Mouse (Mus musculus): ENCODE measurements around the gene Ipo11. TPM values are rescaled to one million over a fixed set of nuclear protein-coding genes. Genes with fewer than 3 reads are reported as not detected.

Ipo11 gene
- 12.0 and 13.6 TPM in 2 replicates for polyA plus RNA-seq (2015; fragmentation: Nextera tagmentation; extraction: Ambion mirVana)

DNA sequence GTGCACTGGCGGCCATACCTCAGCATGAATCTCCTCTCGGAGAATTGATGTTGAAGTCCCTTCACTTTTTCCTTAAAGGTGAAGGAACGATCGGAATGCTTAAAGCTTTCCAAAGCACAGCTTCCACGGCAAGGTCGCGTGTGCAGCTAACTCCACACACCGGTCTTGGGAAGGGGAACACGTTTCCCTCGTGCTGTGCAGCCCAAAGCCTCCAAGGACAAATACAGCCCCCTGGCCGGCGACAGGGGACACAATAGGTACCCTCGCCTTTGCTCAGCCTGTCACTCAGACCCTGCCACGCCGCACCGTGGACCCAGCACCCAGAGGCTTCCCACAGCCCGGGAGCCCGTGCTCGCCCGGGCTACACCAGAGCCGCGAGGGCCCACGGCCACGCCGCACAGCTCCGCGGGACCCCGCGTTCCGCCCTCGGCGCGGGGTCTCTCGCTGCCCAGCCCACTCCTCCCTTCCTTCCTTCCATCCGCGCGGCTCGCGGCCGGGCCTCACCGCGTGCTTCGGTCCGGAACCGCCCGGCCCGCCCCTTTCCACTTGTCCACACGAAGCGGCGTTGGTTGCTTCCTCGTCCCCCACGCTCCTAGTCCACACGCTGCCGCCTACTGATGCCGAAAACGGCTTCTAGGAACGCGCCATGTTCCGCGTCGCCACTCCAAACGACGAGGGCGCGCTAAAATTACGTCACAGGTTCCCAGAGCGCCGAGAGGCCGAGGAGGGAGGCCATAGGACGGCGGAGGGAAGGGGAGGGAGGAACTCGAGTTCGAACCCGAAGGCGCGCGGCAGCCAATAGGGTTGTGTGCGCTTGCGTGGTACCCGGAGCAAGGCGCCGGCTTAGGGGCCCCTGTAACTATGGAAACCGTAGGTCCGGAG is at the start of gene Ipo11:
Gene Ipo11 (minus strand): TSS at position 703 of the 882 bp plus-strand sequence.
- Histone ChIP-seq H3K27me3 (replicated peaks; ENCODE audit: control insufficient read depth, insufficient read depth, low read length) (no peaks in the 10 kb centered on the region), H3K36me3 (ENCODE audit: control insufficient read depth, insufficient read depth) (no peaks in the 10 kb centered on the region), H3K9me3 (ENCODE audit: control insufficient read depth) (no peaks in the 10 kb centered on the region), H3K4me2 (replicated peaks; ENCODE audit: low read depth) (peak within 1 kb of the TSS; percentile 84), H3K27ac (ENCODE audit: low read depth, low read length) (peak within 1 kb of the TSS; percentile 51), H3K9ac (ENCODE audit: low read depth, low read length) (peak within 1 kb of the TSS; percentile 87), H3K4me3 (ENCODE audit: low read depth, low read length) (peak within 1 kb of the TSS; percentile 96), H3K4me1 (replicated peaks; ENCODE audit: control insufficient read depth, insufficient read depth, low read length) (no peaks in the 10 kb centered on the region)
- WGBS: under 1% methylated on average over 83 of the region's 84 CpGs
- peak; percentile 96 for ATAC-seq
- no peak for TF ChIP-seq CTCF (IDR thresholded peaks at IDR 0.05; ENCODE audit: low read depth)

DNA sequence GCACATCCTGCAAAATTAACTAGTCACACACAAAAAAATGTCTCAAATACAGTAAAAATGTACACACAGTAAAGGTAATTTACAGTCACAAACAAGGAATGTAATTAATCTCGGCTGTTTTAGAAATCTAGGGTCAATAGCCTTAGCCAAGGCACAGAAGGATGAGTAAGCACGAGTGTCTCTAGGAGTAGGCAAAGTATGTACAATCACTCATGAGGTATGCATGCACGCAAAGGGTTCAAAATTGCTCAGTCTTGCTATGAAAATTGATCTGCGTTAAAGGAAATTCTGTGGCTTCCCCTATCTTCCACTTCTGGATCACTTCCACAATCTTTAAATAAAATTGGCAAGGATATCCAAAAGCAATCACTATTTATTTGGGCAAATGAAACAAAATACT is 24.7 kb upstream of the Ipo11 start:
- no peak overlapping the region for H3K27ac ChIP-seq (ENCODE audit: low read depth, low read length)

DNA sequence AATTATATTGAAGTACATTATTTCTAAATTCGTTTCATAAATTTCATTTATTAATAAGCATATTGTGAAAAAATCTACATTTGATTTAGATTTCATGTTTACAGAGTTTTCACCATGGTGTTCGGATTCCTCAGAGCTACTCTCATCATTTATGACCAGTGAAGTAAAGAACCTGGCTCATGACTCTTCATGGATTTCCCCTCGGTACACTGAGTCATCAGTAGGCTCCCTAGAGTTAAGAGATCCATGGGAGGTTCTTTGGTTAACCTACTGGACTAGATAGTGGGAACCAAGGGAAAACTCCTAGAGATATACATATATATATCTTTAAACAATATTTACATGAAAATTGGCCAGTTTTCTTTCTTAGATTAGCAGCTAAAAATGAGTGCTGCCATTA is 23.8 kb upstream of the Ipo11 start:
- 84% methylated on average over 3 of the region's 3 CpGs for WGBS
- H3K27me3 ChIP-seq (replicated peaks; ENCODE audit: control insufficient read depth, insufficient read depth, low read length): no peaks in the 10 kb centered on the region
- H3K9me3 ChIP-seq (ENCODE audit: control insufficient read depth): no peaks in the 10 kb centered on the region
- peaks cover 22% of the 10 kb centered on the region for H3K36me3 ChIP-seq (ENCODE audit: control insufficient read depth, insufficient read depth)
- no peak overlapping the region for H3K27ac ChIP-seq (ENCODE audit: low read depth, low read length)
- no peak overlapping the region for H3K4me3 ChIP-seq (ENCODE audit: low read depth, low read length)
- ATAC-seq: no peak
- no peaks in the 10 kb centered on the region for H3K4me1 ChIP-seq (replicated peaks; ENCODE audit: control insufficient read depth, insufficient read depth, low read length)
- no peak for TF ChIP-seq CTCF (IDR thresholded peaks at IDR 0.05; ENCODE audit: low read depth)
- H3K9ac ChIP-seq (ENCODE audit: low read depth, low read length): no peak overlapping the region
- no peak overlapping the region for H3K4me2 ChIP-seq (replicated peaks; ENCODE audit: low read depth)

More for the DNA sequence above, 24.7 kb upstream of the Ipo11 start:
- no peak overlapping the region for H3K9ac ChIP-seq (ENCODE audit: low read depth, low read length)
- no peak overlapping the region for H3K4me3 ChIP-seq (ENCODE audit: low read depth, low read length)
- no peaks in the 10 kb centered on the region for H3K9me3 ChIP-seq (ENCODE audit: control insufficient read depth)
- 87% methylated on average over 4 of the region's 4 CpGs for WGBS
- ATAC-seq: no peak
- no peak overlapping the region for H3K4me2 ChIP-seq (replicated peaks; ENCODE audit: low read depth)
- H3K27me3 ChIP-seq (replicated peaks; ENCODE audit: control insufficient read depth, insufficient read depth, low read length): no peaks in the 10 kb centered on the region
- peaks cover 21% of the 10 kb centered on the region for H3K36me3 ChIP-seq (ENCODE audit: control insufficient read depth, insufficient read depth)
- H3K4me1 ChIP-seq (replicated peaks; ENCODE audit: control insufficient read depth, insufficient read depth, low read length): no peaks in the 10 kb centered on the region
- TF ChIP-seq CTCF (IDR thresholded peaks at IDR 0.05; ENCODE audit: low read depth): no peak

DNA sequence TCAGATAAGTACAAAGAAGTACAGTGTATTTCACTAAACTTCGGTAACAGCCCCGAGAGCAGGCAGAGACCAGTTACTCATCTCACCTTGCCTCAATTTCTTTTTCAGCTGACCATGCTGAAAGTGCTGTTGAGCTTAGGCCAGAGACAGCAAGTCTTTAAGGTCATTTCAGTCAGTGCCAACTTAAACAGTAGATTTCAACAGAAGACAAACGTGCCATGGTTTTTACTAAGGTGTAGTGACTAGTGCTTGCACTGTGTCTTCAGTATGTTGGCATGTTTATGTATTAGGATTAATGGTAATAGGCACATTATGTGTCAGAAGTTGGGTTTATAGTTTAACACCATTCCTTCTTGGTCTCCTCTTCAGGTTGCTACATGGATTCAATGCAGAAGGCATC is 21.5 kb upstream of the Ipo11 start:
- H3K27me3 ChIP-seq (replicated peaks; ENCODE audit: control insufficient read depth, insufficient read depth, low read length): no peaks in the 10 kb centered on the region
- H3K4me1 ChIP-seq (replicated peaks; ENCODE audit: control insufficient read depth, insufficient read depth, low read length): no peaks in the 10 kb centered on the region
- H3K27ac ChIP-seq (ENCODE audit: low read depth, low read length): no peak overlapping the region
- no peak for ATAC-seq
- H3K4me3 ChIP-seq (ENCODE audit: low read depth, low read length): no peak overlapping the region
- no peaks in the 10 kb centered on the region for H3K9me3 ChIP-seq (ENCODE audit: control insufficient read depth)
- 89% methylated on average over 3 of the region's 3 CpGs for WGBS
- H3K4me2 ChIP-seq (replicated peaks; ENCODE audit: low read depth): no peak overlapping the region
- peaks cover 22% of the 10 kb centered on the region for H3K36me3 ChIP-seq (ENCODE audit: control insufficient read depth, insufficient read depth)
- H3K9ac ChIP-seq (ENCODE audit: low read depth, low read length): no peak overlapping the region
- TF ChIP-seq CTCF (IDR thresholded peaks at IDR 0.05; ENCODE audit: low read depth): no peak

DNA sequence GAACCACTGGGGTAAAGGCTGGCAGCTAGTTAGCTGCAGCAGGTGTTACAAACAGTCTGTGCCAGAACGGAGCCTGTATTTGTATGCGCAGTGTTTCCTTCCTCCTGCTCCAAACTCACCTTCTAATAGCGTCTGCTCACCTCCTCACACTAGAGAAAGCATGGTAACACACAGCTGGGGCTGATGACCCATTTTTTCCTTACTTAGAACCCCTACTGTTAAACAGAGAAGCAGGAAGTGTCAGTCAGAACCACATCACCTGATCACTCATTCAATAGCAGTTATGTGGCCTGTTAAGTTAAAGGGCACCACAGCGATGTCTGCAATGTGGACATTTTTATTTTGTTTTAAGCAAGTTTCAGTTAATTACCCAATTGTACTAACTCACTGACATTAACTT is 20.8 kb upstream of the Ipo11 start:
- H3K27ac ChIP-seq (ENCODE audit: low read depth, low read length): no peak overlapping the region
- TF ChIP-seq CTCF (IDR thresholded peaks at IDR 0.05; ENCODE audit: low read depth): no peak
- H3K36me3 ChIP-seq (ENCODE audit: control insufficient read depth, insufficient read depth): peaks cover 23% of the 10 kb centered on the region
- WGBS: 91% methylated on average over 4 of the region's 4 CpGs
- no peaks in the 10 kb centered on the region for H3K27me3 ChIP-seq (replicated peaks; ENCODE audit: control insufficient read depth, insufficient read depth, low read length)
- no peak for ATAC-seq
- H3K4me2 ChIP-seq (replicated peaks; ENCODE audit: low read depth): no peak overlapping the region
- no peak overlapping the region for H3K9ac ChIP-seq (ENCODE audit: low read depth, low read length)
- no peaks in the 10 kb centered on the region for H3K4me1 ChIP-seq (replicated peaks; ENCODE audit: control insufficient read depth, insufficient read depth, low read length)
- H3K9me3 ChIP-seq (ENCODE audit: control insufficient read depth): no peaks in the 10 kb centered on the region
- no peak overlapping the region for H3K4me3 ChIP-seq (ENCODE audit: low read depth, low read length)

DNA sequence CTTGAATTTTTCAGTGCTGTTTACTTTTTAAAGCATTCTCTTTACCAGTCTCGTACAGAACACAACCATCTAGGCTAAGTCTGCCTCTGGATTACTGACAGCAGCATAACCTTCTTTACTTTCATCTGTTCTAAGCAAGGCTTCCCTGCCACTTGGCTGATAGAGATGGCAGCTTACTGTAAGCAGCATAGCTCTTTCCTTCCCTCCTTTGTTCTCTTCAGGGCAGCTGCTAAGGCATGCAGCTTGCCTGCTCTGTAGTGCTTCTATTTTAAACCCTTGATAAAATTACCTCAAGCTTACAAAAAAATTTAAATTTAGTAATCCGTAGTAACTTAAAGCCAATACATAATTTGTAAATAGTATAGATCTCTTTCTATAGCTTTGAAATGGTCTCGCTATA is 18.1 kb upstream of the Ipo11 start:
- TF ChIP-seq CTCF (IDR thresholded peaks at IDR 0.05; ENCODE audit: low read depth): no peak
- Histone ChIP-seq H3K9me3 (ENCODE audit: control insufficient read depth) (no peaks in the 10 kb centered on the region), H3K27ac (ENCODE audit: low read depth, low read length) (no peak overlapping the region), H3K4me3 (ENCODE audit: low read depth, low read length) (no peak overlapping the region), H3K4me2 (replicated peaks; ENCODE audit: low read depth) (no peak overlapping the region), H3K36me3 (ENCODE audit: control insufficient read depth, insufficient read depth) (peaks cover 30% of the 10 kb centered on the region), H3K9ac (ENCODE audit: low read depth, low read length) (no peak overlapping the region), H3K4me1 (replicated peaks; ENCODE audit: control insufficient read depth, insufficient read depth, low read length) (no peaks in the 10 kb centered on the region), H3K27me3 (replicated peaks; ENCODE audit: control insufficient read depth, insufficient read depth, low read length) (no peaks in the 10 kb centered on the region)
- no peak for ATAC-seq
- 84% methylated on average over 3 of the region's 3 CpGs for WGBS
